Mouse (Mus musculus): Measurements from ENCODE around the gene Pum2.
A peak's percentile ranks its signal among the peaks of the same experiment; 100 is the strongest.

GRCm38 (mm10) chr12:8673974-8674306 lies at the start of gene Pum2:
- TF ChIP-seq CTCF (IDR thresholded peaks at IDR 0.05; ENCODE audit: extremely low read depth, insufficient read depth, low read length) (no peak), POLR2A (IDR thresholded peaks at IDR 0.05; ENCODE audit: extremely low read depth, insufficient read depth, low read length) (peak; percentile 74)
